Mouse (Mus musculus) forebrain, embryonic 15.5 days (tissue): Measurements from ENCODE around the gene B3galnt2. TPM values are rescaled to one million over a fixed set of nuclear protein-coding genes. Genes with fewer than 3 reads are reported as not detected.
"Not testable (repeated sequence)": the region's sequence is repeated elsewhere in the genome, so short reads cannot be mapped to it uniquely, and the experiment has no call there.

Experiments used
- ATAC-seq: fragments of 200-750 bp; cut with Nextera tagmentation; replicated peaks from 2 replicates; pipeline ENCODE4 v1.8.0; 2017; ENCODE audit warnings: mild to moderate bottlenecking, moderate TSS enrichment, moderate library complexity
- H3K27ac ChIP-seq: fragments of 300-500 bp; sonication (generic); replicated peaks from 2 replicates; pipeline ENCODE4 v1.5.1; 2015; ENCODE audit warnings: mild to moderate bottlenecking, inconsistent platforms
- H3K27me3 ChIP-seq: fragments of 300-500 bp; sonication (generic); 2 replicates; pipeline ENCODE4 v1.6.1; 2015; ENCODE audit warnings: inconsistent platforms
- H3K36me3 ChIP-seq: fragments of 300-500 bp; sonication (generic); 2 replicates; pipeline ENCODE4 v1.6.1; 2015; ENCODE audit warnings: mild to moderate bottlenecking, inconsistent platforms
- H3K4me1 ChIP-seq: fragments of 300-500 bp; sonication (generic); 2 replicates; pipeline ENCODE4 v1.6.1; 2015; ENCODE audit warnings: inconsistent platforms
- H3K4me2 ChIP-seq: fragments of 300-500 bp; sonication (generic); replicated peaks from 2 replicates; pipeline ENCODE4 v1.6.1; 2015; ENCODE audit warnings: mild to moderate bottlenecking, inconsistent platforms
- H3K4me3 ChIP-seq: fragments of 300-500 bp; sonication (generic); 2 replicates; pipeline ENCODE4 v1.5.1; 2015; ENCODE audit warnings: mild to moderate bottlenecking, inconsistent platforms
- H3K9ac ChIP-seq: fragments of 300-500 bp; sonication (generic); replicated peaks from 2 replicates; pipeline ENCODE4 v1.6.1; 2015; ENCODE audit warnings: mild to moderate bottlenecking, inconsistent platforms
- H3K9me3 ChIP-seq: fragments of 300-500 bp; sonication (generic); 2 replicates; pipeline ENCODE4 v1.6.1; 2016; ENCODE audit warnings: inconsistent platforms
- WGBS: fragments of 180-500 bp; shearing (Covaris S2); methylation state at CpG from one replicate; pipeline ENCODE4 v1.1.7; 2015; ENCODE audit warnings: mixed read lengths; 5-methylcytosine and 5-hydroxymethylcytosine counted together
- polyA plus RNA-seq: library from polyadenylated mRNA; unstranded; fragments of >200 nt; fragmentation: Nextera tagmentation; extraction: Ambion mirVana; gene quantifications from 2 replicates; pipeline ENCODE4 v1.2.1, GENCODE M21; 2015

Gene B3galnt2
- polyA plus RNA-seq, 1 experiment from 2014 or later = 24.3 TPM

DNA sequence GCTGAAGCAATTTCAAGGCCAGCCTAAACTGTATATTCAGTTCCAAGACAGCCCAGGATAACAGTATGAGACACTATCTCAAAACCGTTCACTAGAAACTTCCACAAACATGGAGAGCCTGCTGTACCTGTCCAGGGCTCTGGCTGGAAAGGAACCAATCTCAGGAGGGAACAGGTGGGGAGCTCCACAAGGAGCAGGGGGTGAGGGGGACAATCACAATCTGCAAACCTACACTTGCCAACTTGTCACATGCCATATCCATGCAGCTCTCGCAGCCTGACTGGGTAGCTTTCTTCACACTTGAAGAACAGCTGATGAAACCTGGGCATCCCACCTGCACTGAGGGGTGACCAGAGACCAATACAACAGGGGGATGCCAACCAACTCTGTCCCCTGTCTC lies 59.7 kb downstream of the B3galnt2 start:
- Histone ChIP-seq H3K9ac (no peak overlapping the region), H3K36me3 (peaks cover 51% of the 10 kb centered on the region), H3K27me3 (no peaks in the 10 kb centered on the region), H3K27ac (no peak overlapping the region), H3K9me3 (no peaks in the 10 kb centered on the region), H3K4me1 (no peaks in the 10 kb centered on the region), H3K4me3 (no peak overlapping the region), H3K4me2 (no peak overlapping the region)
- no peak for ATAC-seq
- WGBS = 97% methylated on average over 2 of the region's 2 CpGs

DNA sequence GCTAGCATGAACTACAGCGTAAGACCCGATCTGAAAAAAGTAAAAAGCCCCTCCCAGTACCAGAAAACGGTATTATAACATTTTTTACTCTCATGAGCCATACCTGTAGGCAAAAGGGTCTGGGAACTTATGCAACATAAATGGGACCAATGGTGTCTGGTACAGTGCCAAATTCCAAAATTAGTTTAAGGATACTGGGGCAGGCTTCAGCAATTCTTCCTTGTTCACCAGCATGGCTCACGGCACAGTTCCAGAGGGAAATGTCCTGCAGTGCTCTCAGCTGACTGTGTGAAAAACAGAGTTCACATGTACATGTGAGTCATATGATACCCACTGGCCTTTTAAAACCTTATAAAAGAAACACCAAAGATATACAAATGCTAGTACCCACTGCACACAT lies 60.3 kb downstream of the B3galnt2 start:
- no peak overlapping the region for H3K27ac ChIP-seq
- 94% methylated on average over 4 of the region's 4 CpGs for WGBS
- ATAC-seq = no peak

DNA sequence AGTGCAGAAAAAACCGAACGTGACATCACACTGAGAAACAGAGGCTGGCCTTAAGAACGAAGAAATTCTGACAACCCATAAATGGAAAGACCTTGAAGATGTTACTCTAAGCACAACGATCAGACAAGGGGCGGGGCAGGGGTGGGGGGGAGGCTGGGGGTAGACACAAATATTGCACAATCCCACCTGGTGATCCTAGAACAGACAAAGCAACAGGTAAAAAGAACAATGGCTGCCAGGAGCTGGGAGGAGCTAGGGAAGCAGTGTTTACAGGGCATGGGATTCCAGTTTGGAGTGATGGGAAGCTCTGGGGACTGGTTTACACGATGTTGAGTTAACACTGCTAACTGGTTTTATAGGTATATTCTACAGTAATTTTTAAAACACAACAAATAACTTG lies 61.3 kb downstream of the B3galnt2 start:
- WGBS = 94% methylated on average over 6 of the region's 6 CpGs
- peaks cover 50% of the 10 kb centered on the region for H3K36me3 ChIP-seq
- ATAC-seq = no peak

More for the DNA sequence above, 60.3 kb downstream of the B3galnt2 start:
- no peaks in the 10 kb centered on the region for H3K27me3 ChIP-seq
- no peak overlapping the region for H3K4me3 ChIP-seq
- H3K9me3 ChIP-seq = no peaks in the 10 kb centered on the region
- no peaks in the 10 kb centered on the region for H3K4me1 ChIP-seq
- H3K36me3 ChIP-seq = peaks cover 54% of the 10 kb centered on the region
- no peak overlapping the region for H3K4me2 ChIP-seq
- H3K9ac ChIP-seq = no peak overlapping the region

DNA sequence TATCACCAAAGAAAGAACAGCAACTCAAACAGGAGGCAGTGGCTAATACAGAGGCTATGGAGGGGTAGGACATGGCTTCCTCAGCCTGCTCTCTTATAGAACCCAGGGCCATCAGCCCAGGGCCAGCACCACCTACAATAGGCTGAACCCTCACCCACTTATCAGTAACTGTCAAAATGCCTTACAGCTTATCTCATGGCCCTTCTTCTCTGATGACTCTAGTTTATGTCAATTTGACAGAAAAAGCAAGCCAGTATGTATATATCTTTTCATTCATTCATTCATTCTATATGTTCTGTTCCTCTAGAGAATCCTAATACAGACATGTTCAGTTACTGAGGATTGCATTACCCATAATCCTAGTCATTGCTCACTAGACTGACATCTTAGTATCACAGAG lies 64.0 kb downstream of the B3galnt2 start:
- Histone ChIP-seq H3K27ac (no peak overlapping the region), H3K27me3 (no peaks in the 10 kb centered on the region), H3K4me2 (no peak overlapping the region), H3K9me3 (no peaks in the 10 kb centered on the region), H3K36me3 (peaks cover 37% of the 10 kb centered on the region), H3K9ac (no peak overlapping the region), H3K4me1 (no peaks in the 10 kb centered on the region), H3K4me3 (no peak overlapping the region)
- ATAC-seq = no peak

More for the DNA sequence above, 61.3 kb downstream of the B3galnt2 start:
- no peak overlapping the region for H3K27ac ChIP-seq
- H3K4me3 ChIP-seq = no peak overlapping the region
- no peak overlapping the region for H3K9ac ChIP-seq
- H3K4me1 ChIP-seq = no peaks in the 10 kb centered on the region
- H3K27me3 ChIP-seq = no peaks in the 10 kb centered on the region
- H3K4me2 ChIP-seq = no peak overlapping the region
- H3K9me3 ChIP-seq = no peaks in the 10 kb centered on the region

DNA sequence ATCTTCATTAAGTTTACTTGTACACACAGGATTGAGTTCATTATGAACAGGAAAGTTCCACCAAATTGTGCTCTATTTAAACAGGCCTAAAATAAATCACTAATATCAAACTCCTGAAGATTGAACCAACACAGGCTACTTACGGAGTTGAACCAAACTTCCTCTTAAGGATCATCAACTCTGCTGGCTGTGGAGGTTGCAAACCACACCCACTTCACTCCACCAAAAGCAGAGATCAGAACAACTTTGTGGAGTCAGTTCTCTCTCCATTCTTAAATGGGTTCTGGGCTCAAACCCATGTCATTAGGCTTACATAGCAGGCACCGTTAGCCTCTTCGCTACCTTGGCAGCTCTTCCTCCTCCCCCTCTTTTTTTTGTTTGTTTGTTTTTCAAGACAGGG lies 64.6 kb downstream of the B3galnt2 start:
- Histone ChIP-seq H3K27me3 (no peaks in the 10 kb centered on the region), H3K9me3 (no peaks in the 10 kb centered on the region), H3K4me3 (no peak overlapping the region), H3K36me3 (peaks cover 32% of the 10 kb centered on the region), H3K4me1 (no peaks in the 10 kb centered on the region), H3K4me2 (no peak overlapping the region), H3K9ac (no peak overlapping the region), H3K27ac (no peak overlapping the region)
- 95% methylated on average over 3 of the region's 3 CpGs for WGBS
- ATAC-seq = no peak

DNA sequence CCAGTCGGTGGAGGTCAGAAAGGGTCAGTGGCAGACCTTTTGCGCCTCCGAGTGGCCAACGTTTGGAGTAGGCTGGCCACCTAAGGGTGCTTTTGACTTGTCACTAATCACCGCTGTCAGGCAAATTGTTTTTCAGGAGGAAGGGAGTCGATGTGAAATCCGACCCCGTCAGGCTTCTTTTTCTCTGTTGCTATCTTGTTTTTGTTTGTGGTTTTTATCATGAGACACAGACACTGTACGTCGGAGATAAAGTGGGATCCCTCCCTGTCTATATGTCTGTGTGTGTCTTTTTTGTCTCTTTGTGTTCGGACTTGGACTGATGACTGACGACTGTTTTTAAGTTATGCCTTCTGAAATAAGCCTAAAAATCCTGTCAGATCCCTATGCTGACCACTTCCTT lies 67.1 kb downstream of the B3galnt2 start:
- ATAC-seq, H3K4me2 ChIP-seq, H3K9me3 ChIP-seq, H3K27me3 ChIP-seq, H3K4me3 ChIP-seq, H3K27ac ChIP-seq, H3K4me1 ChIP-seq, H3K9ac ChIP-seq: not testable (repeated sequence)
- WGBS = 88% methylated on average over 11 of the region's 12 CpGs
- peaks cover 28% of the 10 kb centered on the region for H3K36me3 ChIP-seq

DNA sequence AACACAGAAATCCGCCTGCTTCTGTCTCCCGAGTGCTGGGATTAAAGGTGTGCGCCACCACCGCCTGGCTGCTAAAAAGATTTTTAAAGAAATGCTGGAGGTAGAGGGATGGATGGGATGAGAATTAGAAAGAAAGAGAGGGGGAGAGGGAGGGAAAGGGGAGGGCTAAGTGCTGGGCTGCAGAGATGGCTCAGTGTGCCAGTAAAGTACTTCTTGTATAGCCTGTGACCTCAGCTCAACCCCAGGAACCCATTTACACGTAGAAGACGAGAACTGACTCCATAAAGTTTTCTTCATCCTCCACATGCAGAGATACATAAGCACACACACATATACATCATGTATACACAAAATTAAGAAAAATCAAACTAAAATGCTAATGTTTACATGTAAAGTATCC lies 71.3 kb downstream of the B3galnt2 start:
- Histone ChIP-seq H3K36me3 (peaks cover 27% of the 10 kb centered on the region), H3K4me3 (no peak overlapping the region), H3K27me3 (no peaks in the 10 kb centered on the region), H3K4me1 (no peaks in the 10 kb centered on the region), H3K9ac (no peak overlapping the region), H3K27ac (no peak overlapping the region), H3K9me3 (no peaks in the 10 kb centered on the region), H3K4me2 (no peak overlapping the region)
- 97% methylated on average over 6 of the region's 6 CpGs for WGBS
- ATAC-seq = no peak

DNA sequence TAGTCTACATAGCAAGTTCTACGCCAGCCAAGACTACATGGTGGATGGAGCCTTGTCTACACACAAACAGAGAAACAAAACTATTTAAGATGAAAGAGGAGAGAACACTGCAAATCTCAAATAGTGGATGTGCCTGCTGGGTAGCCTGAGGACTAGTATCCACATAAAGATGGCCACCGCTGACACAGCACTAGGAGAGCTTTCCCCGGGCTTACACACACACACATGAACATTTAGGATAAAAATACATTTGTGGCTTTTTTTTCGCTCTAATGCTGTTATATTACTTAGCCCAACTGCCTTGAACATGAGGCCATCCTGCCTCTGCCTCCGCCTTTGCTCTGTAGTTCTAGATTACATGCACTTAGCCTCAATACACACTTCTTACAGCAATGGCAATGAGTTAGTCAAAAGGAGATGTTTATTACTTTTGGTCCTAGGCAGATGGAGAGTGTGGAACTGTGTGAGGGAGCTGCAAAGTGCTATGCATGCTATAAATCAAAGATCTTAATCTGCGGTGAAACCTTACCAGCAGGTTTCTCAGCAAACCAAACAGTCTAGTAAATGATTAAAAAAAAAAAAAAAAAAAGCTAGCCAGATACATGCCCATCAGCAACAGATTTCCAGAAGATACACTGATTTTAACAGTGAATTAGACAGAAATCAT lies 72.0 kb downstream of the B3galnt2 start:
- Histone ChIP-seq H3K4me3 (no peak overlapping the region), H3K9ac (no peak overlapping the region), H3K27ac (no peak overlapping the region), H3K36me3 (peaks cover 27% of the 10 kb centered on the region), H3K4me1 (no peaks in the 10 kb centered on the region), H3K4me2 (no peak overlapping the region), H3K9me3 (no peaks in the 10 kb centered on the region), H3K27me3 (no peaks in the 10 kb centered on the region)
- ATAC-seq = no peak
- WGBS = 97% methylated on average over 6 of the region's 6 CpGs

DNA sequence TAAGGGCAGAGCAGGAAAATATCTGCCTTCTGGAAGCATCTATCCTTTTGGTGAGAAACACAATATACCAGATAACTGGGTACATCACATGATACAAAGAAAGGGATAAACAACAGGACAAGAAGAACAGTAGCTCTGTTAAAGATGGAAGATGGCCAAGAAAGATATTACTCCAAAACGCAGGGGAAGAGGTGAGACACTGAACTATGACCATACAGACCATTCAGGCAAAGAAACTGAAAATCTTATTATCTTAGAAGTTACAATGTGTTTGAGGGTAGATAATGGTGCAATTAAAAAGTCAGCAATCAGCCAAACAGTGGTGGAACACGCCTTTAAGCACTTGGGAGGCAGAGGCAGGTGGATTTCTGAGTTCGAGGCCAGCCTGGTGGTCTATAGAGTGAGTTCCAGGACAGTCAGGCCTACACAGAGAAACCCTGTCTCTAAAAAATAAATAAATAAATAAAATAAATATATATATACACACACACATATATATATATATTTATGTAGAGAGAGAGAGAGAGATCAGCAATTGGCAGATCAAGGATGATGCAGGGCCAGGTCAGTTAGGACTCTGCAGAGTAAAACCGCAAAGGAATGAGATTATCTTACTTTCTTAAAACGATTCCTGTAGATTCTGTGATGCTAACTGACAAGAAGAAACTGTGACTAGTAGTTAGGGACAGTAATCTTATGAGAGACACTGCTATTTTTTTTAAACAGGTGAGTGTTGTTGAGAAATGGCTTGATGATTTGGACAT lies 79.2 kb downstream of the B3galnt2 start:
- H3K4me3 ChIP-seq = no peak overlapping the region
- WGBS = 93% methylated on average over 5 of the region's 5 CpGs
- H3K36me3 ChIP-seq = peaks cover 5% of the 10 kb centered on the region; the same call in 1 of the 2 replicates
- no peak overlapping the region for H3K4me2 ChIP-seq
- no peak overlapping the region for H3K27ac ChIP-seq
- peaks cover 7% of the 10 kb centered on the region for H3K4me1 ChIP-seq
- no peaks in the 10 kb centered on the region for H3K27me3 ChIP-seq
- no peaks in the 10 kb centered on the region for H3K9me3 ChIP-seq
- ATAC-seq = no peak
- no peak overlapping the region for H3K9ac ChIP-seq

DNA sequence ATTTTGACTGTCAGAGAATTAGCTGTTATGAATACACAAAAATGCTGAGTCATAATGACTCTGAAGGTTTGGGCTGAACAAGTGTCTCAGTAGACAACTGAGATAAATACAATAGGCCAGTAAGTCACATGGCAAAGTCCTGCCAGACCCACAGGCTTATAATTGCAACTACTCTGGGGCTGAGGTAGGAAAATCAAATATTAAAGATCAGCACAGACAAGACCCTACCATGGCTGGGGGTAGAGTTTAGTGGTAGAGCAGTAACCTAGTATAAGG lies 79.7 kb downstream of the B3galnt2 start:
- H3K4me2 ChIP-seq = no peak overlapping the region
- H3K36me3 ChIP-seq = peaks cover 2% of the 10 kb centered on the region; the same call in 1 of the 2 replicates
- ATAC-seq = no peak
- H3K27me3 ChIP-seq = no peaks in the 10 kb centered on the region
- H3K4me3 ChIP-seq = no peak overlapping the region
- H3K9ac ChIP-seq = no peak overlapping the region
- no peaks in the 10 kb centered on the region for H3K9me3 ChIP-seq
- no peak overlapping the region for H3K27ac ChIP-seq
- peaks cover 12% of the 10 kb centered on the region for H3K4me1 ChIP-seq

DNA sequence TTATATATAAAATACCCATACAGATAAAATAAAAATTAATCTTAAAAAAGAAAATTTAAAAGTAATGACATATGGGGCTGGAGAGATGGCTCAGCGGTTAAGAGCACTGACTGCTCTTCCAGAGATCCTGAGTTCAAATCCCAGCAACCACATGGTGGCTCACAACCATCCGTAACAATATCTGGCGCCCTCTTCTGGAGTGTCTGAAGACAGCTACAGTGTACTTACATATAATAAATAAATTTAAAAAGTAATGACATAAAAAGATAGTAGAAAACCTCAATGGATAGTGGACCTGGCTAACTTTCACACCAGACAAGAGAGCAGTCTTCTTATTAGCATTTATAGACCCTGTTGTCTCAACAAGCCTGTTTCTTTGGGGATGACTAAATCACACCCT lies 81.1 kb downstream of the B3galnt2 start:
- ATAC-seq = not testable (repeated sequence)
- peaks cover 18% of the 10 kb centered on the region for H3K4me1 ChIP-seq
- 93% methylated on average over 3 of the region's 3 CpGs for WGBS

DNA sequence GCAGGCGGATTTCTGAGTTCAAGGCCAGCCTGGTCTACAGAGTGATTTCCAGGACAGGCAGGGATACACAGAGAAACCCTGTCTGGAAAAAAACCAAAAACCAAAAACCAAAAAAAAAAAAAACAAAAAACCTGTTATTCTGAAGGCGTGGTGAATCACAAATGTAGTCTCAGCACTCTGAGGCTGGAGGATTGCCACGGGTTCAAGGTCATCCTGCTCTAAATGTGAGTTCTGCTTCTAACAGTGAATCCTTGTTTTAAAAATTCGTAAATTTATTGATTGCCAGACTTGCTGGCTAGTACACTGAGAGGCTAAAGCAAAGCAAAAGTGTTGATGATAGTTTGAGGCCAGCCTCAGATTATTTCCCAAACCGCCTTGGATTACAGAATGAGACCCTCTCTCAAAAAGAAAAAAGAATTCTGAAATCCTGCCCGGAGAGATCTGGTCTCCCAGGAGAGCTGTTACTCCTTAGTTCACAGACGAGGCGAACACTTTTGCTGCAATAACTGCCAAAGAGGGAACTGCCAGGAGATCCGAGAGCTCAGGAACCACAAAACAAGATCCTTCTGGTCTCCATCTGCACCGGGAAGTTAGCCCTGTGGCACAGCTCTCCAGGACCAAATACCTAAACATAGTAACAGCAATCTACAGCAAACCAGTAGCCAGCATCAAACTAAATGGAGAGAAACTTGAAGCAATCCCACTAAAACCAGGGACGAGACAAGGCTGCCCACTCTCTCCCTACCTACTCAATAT lies 81.8 kb downstream of the B3galnt2 start:
- ATAC-seq = no peak

More for the DNA sequence above, 81.1 kb downstream of the B3galnt2 start:
- not testable (repeated sequence) for H3K4me2 ChIP-seq, H3K4me3 ChIP-seq, H3K9ac ChIP-seq, H3K27me3 ChIP-seq, H3K36me3 ChIP-seq, H3K27ac ChIP-seq, H3K9me3 ChIP-seq

More for the DNA sequence above, 81.8 kb downstream of the B3galnt2 start:
- Histone ChIP-seq H3K27ac (no peak overlapping the region), H3K27me3 (no peaks in the 10 kb centered on the region), H3K9ac (no peak overlapping the region), H3K9me3 (no peaks in the 10 kb centered on the region), H3K4me2 (no peak overlapping the region), H3K4me3 (no peak overlapping the region), H3K36me3 (no peaks in the 10 kb centered on the region), H3K4me1 (peaks cover 20% of the 10 kb centered on the region)
- WGBS = 92% methylated on average over 11 of the region's 11 CpGs
